ENCODE assay signal across 9 mouse cellular contexts in the genomic region with DNA sequence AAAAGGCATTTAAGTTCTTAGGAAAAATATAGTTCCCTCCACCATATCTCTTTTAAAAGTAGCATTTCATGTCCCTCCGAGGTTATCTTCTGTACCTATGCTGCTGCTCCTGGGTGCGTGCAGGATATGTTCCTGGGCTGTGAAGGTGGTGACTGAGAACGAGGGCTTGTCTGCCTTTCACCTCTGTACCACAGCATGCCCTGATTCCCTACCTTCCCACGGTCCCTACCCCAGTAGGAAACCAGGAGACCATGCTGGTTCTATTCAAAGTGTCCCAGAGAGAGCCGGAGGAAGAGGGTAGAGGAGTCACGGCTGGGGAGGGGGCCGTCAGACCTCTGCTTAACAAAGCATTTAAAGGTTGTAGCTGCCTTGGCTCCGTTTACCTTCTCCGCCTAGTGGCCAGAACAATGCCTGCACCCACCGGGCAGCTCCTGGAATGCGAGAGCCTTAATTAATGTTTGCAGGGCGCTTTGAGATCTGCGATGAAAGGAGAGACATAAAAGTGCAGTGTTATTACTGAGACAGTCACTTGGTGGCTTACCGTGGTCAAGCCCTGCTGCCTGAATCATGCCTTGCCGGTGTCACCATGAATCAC. TPM values are rescaled to one million over a fixed set of nuclear protein-coding genes. Genes with fewer than 3 reads are reported as not detected.
DNase-seq lines count a peak whose midpoint lies in the region; ATAC-seq lines count a peak whose summit lies in the region.
"Had no signal": no experiment of that assay in that cellular context is flagged by ENCODE, and none has a peak within 500 bp of the region (broad histone marks: within the 10 kb centered on the region; RNA-seq: fewer than 3 reads in every experiment).

No protein-coding gene starts in this region.

- peak; percentile 74 for ATAC-seq in granulocyte monocyte progenitor cell, adult 5-6 weeks (replicated peaks; ENCODE audit: poor library complexity, severe bottlenecking)
- ATAC-seq in kidney, embryonic 15.5 days (replicated peaks; ENCODE audit: low FRiP score), result peak; percentile 30; the same call in 1 of the 2 replicates
- peak; percentile 80 for ATAC-seq in megakaryocyte-erythroid progenitor cell, adult 5-6 weeks (replicated peaks; ENCODE audit: low FRiP score, low TSS enrichment, poor library complexity, severe bottlenecking)

- H3K27me3 ChIP-seq in kidney, embryonic 15.5 days, result peaks cover 50% of the 10 kb centered on the region

- no peak overlapping the region for H3K27ac ChIP-seq in kidney, embryonic 15.5 days

- peak overlapping the region; percentile 69 for H3K4me2 ChIP-seq in kidney, embryonic 15.5 days

- H3K9me3 ChIP-seq in kidney, embryonic 15.5 days (replicated peaks), result no peaks in the 10 kb centered on the region

- no peak overlapping the region for H3K9ac ChIP-seq in kidney, embryonic 15.5 days

- no peaks in the 10 kb centered on the region for H3K36me3 ChIP-seq in kidney, embryonic 15.5 days

- peak; percentile 36 for DNase-seq in right cerebral cortex, postnatal 4 days
- no peak for DNase-seq in right cerebral cortex, postnatal 14 days
- peak; percentile 7 for DNase-seq in c-Kit-positive CD71-positive TER-119-negative erythroid progenitor cells, embryonic 14.5 days (ENCODE audit: low read depth)
- DNase-seq in thymus, postnatal 25 days, result peak; percentile 54
- DNase-seq in gastrocnemius, postnatal 10 days, result no peak

- H3K4me3 ChIP-seq in kidney, embryonic 15.5 days (replicated peaks), result peak overlapping the region; percentile 14; the same call in 1 of the 2 replicates

- peaks cover 35% of the 10 kb centered on the region for H3K4me1 ChIP-seq in kidney, embryonic 15.5 days

- WGBS in kidney, embryonic 15.5 days, result 2% methylated on average over 15 of the region's 15 CpGs

RNA-seq across cellular contexts. Expression of a gene that starts 0.8 kb away (rescaled TPM):
- total RNA-seq in granulocyte monocyte progenitor cell, adult 5-6 weeks (2014; fragmentation: Nextera tagmentation), result not detected in 2 replicates
- not detected in 2 replicates for total RNA-seq in granulocyte monocyte progenitor cell, adult 5-6 weeks (2017)
- polyA plus RNA-seq in kidney, embryonic 15.5 days (2015; fragmentation: Nextera tagmentation; extraction: Ambion mirVana), result 0.99 and 1.2 TPM in 2 replicates
- not detected in 2 replicates for total RNA-seq in megakaryocyte-erythroid progenitor cell, adult 5-6 weeks (2014; fragmentation: Nextera tagmentation)
- not detected in 2 replicates for total RNA-seq in megakaryocyte-erythroid progenitor cell, adult 5-6 weeks (2017)
- total RNA-seq in gastrocnemius, postnatal 10 days (2021), result 1 to 10 TPM in 1 of 2 experiments, under 1 TPM in 1; 0.80 to 2.0 TPM

RNA-seq across cellular contexts. Expression of a gene that starts 16.5 kb away (rescaled TPM):
- total RNA-seq in granulocyte monocyte progenitor cell, adult 5-6 weeks (2014; fragmentation: Nextera tagmentation), result not detected in 2 replicates
- not detected in 2 replicates for total RNA-seq in granulocyte monocyte progenitor cell, adult 5-6 weeks (2017)
- polyA plus RNA-seq in kidney, embryonic 15.5 days (2015; fragmentation: Nextera tagmentation; extraction: Ambion mirVana), result 0.04 and 0.08 TPM in 2 replicates
- not detected in 2 replicates for total RNA-seq in megakaryocyte-erythroid progenitor cell, adult 5-6 weeks (2014; fragmentation: Nextera tagmentation)
- total RNA-seq in megakaryocyte-erythroid progenitor cell, adult 5-6 weeks (2017), result not detected in 2 replicates
- under 1 TPM in 1 of 2 experiments, not detected in 1; 0.11 TPM for total RNA-seq in gastrocnemius, postnatal 10 days (2021)
- total RNA-seq: layer of hippocampus, postnatal 25 days had no signal

RNA-seq across cellular contexts. Expression of a gene that starts 26.7 kb away (rescaled TPM):
- not detected in 2 replicates for total RNA-seq in granulocyte monocyte progenitor cell, adult 5-6 weeks (2014; fragmentation: Nextera tagmentation)
- 1.4 TPM in 1 of 2 replicates, not detected in the other for total RNA-seq in granulocyte monocyte progenitor cell, adult 5-6 weeks (2017)
- 0.90 and 0.93 TPM in 2 replicates for polyA plus RNA-seq in kidney, embryonic 15.5 days (2015; fragmentation: Nextera tagmentation; extraction: Ambion mirVana)
- 9.4 and 13.1 TPM in 2 replicates for total RNA-seq in megakaryocyte-erythroid progenitor cell, adult 5-6 weeks (2014; fragmentation: Nextera tagmentation)
- 14.5 and 17.1 TPM in 2 replicates for total RNA-seq in megakaryocyte-erythroid progenitor cell, adult 5-6 weeks (2017)
- under 1 TPM; 0.16 to 0.56 TPM for total RNA-seq in gastrocnemius, postnatal 10 days (2021)

Comparison
In these comparisons a context has a peak if more than half of its experiments do, and no peak if none do; other contexts are left out.
1. DNase-seq: peak in right cerebral cortex, postnatal 4 days (single experiment), c-Kit-positive CD71-positive TER-119-negative erythroid progenitor cells, embryonic 14.5 days (single experiment) and thymus, postnatal 25 days (single experiment); none in right cerebral cortex, postnatal 14 days (single experiment) and gastrocnemius, postnatal 10 days (single experiment).
2. ATAC-seq: peak in every context shown above with its lines; median percentile 80 in megakaryocyte-erythroid progenitor cell, adult 5-6 weeks; 74 in granulocyte monocyte progenitor cell, adult 5-6 weeks; 30 in kidney, embryonic 15.5 days.
3. RNA of a gene that starts 26.7 kb away (total RNA-seq): 9.4 to 17.1 TPM in megakaryocyte-erythroid progenitor cell, adult 5-6 weeks; 1.4 TPM in granulocyte monocyte progenitor cell, adult 5-6 weeks and 0.16 to 0.56 TPM in gastrocnemius, postnatal 10 days; every median in the first group is over 4 times any median in the second.